Mouse (Mus musculus) midbrain, embryonic 11.5 days (tissue): ENCODE data around the gene Gm45140. TPM values are rescaled to one million over a fixed set of nuclear protein-coding genes. Genes with fewer than 3 reads are reported as not detected.

Experiments used
- ATAC-seq: fragments of 200-750 bp; cut with Nextera tagmentation; 2 replicates; pipeline ENCODE4 v1.8.0; 2017; ENCODE audit warnings: moderate TSS enrichment, moderate library complexity; ENCODE audit not compliant: low FRiP score
- DNase-seq: peaks from one replicate; pipeline ENCODE4 v3.0.0; 2015; ENCODE audit warnings: low spot score; ENCODE audit errors: missing footprints
- H3K27ac ChIP-seq: fragments of 300-500 bp; sonication (generic); 2 replicates; pipeline ENCODE4 v1.5.1; 2014; ENCODE audit warnings: low read depth, low read length
- H3K27me3 ChIP-seq: fragments of 300-500 bp; sonication (generic); 2 replicates; pipeline ENCODE4 v1.6.1; 2014; ENCODE audit warnings: mild to moderate bottlenecking, low read length, moderate library complexity, mixed read lengths; ENCODE audit not compliant: control insufficient read depth, insufficient read depth
- H3K36me3 ChIP-seq: fragments of 300-500 bp; sonication (generic); 2 replicates; pipeline ENCODE4 v1.6.1; 2014; ENCODE audit warnings: mild to moderate bottlenecking, low read length, moderate library complexity, mixed read lengths; ENCODE audit not compliant: control insufficient read depth, insufficient read depth
- H3K4me1 ChIP-seq: fragments of 300-500 bp; sonication (generic); 2 replicates; pipeline ENCODE4 v1.6.1; 2014; ENCODE audit warnings: low read length; ENCODE audit not compliant: control insufficient read depth, insufficient read depth
- H3K4me2 ChIP-seq: fragments of 300-500 bp; sonication (generic); 2 replicates; pipeline ENCODE4 v1.6.1; 2014; ENCODE audit warnings: mild to moderate bottlenecking, moderate library complexity
- H3K4me3 ChIP-seq: fragments of 300-500 bp; sonication (generic); 2 replicates; pipeline ENCODE4 v1.5.1; 2014; ENCODE audit warnings: low read depth, low read length
- H3K9ac ChIP-seq: fragments of 300-500 bp; sonication (generic); 2 replicates; pipeline ENCODE4 v1.6.1; 2014; ENCODE audit warnings: low read length
- H3K9me3 ChIP-seq: fragments of 300-500 bp; sonication (generic); 2 replicates; pipeline ENCODE4 v1.6.1; 2016; ENCODE audit warnings: low read length; ENCODE audit not compliant: control insufficient read depth
- WGBS: fragments of 180-500 bp; shearing (Covaris S2); extraction: QIAGEN DNeasy Blood & Tissue Kit; methylation state at CpG from one replicate; pipeline ENCODE4 v1.1.7; 2014; 5-methylcytosine and 5-hydroxymethylcytosine counted together
- polyA plus RNA-seq: library from polyadenylated mRNA; unstranded; fragments of >200 nt; fragmentation: Nextera tagmentation; extraction: Ambion mirVana; gene quantifications from 2 replicates; pipeline ENCODE4 v1.2.1, GENCODE M21; 2014

The Gm45140 gene
- polyA plus RNA-seq, 1 experiment from 2014 or later = 1.9 TPM

DNA sequence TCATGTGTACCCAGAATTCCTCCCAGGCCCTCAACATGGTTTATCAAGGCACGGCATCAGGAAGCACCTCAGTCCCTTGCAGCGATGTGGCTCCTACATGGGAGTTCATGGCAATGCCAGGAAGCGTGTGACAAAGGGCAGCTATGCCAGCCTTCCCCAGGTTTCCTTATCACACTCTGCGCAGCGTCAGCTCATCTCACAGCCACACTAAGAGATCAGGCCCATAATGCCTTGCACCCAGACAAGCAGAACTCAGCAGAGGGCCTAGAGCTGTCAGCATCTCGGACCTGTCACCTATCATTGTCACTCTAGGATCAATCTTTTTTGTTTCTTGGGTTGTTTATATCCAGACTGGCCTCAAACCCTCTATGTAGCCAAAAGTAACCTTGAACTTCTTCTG, 36.0 kb downstream of the Gm45140 start:
- Histone ChIP-seq H3K27ac (no peak overlapping the region), H3K9ac (no peak overlapping the region), H3K9me3 (no peaks in the 10 kb centered on the region), H3K27me3 (no peaks in the 10 kb centered on the region), H3K4me3 (no peak overlapping the region), H3K4me2 (no peak overlapping the region), H3K36me3 (no peaks in the 10 kb centered on the region), H3K4me1 (peaks cover 4% of the 10 kb centered on the region; the same call in 1 of the 2 replicates)
- WGBS = 92% methylated on average over 6 of the region's 6 CpGs
- ATAC-seq (no peak), DNase-seq (peak; percentile 14)

DNA sequence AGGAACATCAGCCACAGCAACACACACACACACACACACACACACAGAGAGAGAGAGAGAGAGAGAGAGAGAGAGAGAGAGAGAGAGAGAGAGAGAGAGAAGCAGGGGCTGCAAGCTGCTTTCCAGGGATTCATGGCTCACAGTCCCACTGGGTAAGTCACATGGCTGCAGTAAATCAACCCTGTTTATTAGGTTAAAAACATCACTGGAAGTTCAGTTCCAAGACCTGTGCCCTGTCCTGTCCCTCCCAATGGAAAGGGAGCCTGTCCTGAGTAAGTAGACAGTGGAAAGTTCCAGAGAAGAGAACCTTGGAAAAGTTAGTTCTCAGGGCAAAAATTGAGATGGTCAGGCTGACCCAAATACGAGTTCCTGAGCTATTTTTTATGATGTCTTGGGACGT, 38.3 kb downstream of the Gm45140 start:
- no peak overlapping the region for H3K9ac ChIP-seq
- ATAC-seq (no peak), DNase-seq (no peak)
- peaks cover 4% of the 10 kb centered on the region; the same call in 1 of the 2 replicates for H3K4me1 ChIP-seq
- H3K4me3 ChIP-seq = no peak overlapping the region
- H3K27ac ChIP-seq = no peak overlapping the region
- no peak overlapping the region for H3K4me2 ChIP-seq
- H3K9me3 ChIP-seq = no peaks in the 10 kb centered on the region
- 43% methylated on average over 2 of the region's 2 CpGs for WGBS
- H3K27me3 ChIP-seq = no peaks in the 10 kb centered on the region
- H3K36me3 ChIP-seq = no peaks in the 10 kb centered on the region

DNA sequence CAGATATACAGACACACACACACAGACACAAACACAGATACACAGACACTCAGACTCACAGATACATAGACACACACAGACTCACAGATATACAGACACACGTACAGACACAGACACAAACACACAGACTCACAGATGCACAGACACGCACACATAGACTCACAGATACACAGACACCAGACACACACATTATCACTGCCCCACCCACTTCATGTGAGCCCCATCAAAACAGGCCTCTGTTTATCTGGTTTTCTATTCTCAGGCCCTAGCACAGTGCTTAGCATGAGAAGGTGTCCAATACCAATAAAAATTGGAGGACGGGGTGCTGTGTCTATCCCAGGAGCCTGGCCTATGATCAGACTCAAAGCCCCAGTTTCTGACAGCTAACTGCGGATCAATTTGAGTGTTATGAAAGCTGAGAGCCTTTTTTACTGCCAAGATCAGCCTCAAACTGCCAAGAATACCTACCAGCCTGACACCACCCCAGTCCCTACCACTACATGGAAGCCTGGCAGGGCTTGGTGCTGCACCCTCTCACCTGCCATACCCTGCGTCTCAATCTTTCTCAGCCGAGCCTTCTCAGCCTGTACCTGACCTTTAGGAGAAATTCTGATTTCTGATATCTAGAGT, 39.2 kb downstream of the Gm45140 start:
- Histone ChIP-seq H3K4me2 (no peak overlapping the region), H3K4me3 (no peak overlapping the region), H3K36me3 (no peaks in the 10 kb centered on the region), H3K4me1 (peaks cover 4% of the 10 kb centered on the region; the same call in 1 of the 2 replicates), H3K27ac (no peak overlapping the region), H3K27me3 (no peaks in the 10 kb centered on the region), H3K9ac (no peak overlapping the region), H3K9me3 (no peaks in the 10 kb centered on the region)
- ATAC-seq (no peak), DNase-seq (no peak)
- 92% methylated on average over 6 of the region's 6 CpGs for WGBS

DNA sequence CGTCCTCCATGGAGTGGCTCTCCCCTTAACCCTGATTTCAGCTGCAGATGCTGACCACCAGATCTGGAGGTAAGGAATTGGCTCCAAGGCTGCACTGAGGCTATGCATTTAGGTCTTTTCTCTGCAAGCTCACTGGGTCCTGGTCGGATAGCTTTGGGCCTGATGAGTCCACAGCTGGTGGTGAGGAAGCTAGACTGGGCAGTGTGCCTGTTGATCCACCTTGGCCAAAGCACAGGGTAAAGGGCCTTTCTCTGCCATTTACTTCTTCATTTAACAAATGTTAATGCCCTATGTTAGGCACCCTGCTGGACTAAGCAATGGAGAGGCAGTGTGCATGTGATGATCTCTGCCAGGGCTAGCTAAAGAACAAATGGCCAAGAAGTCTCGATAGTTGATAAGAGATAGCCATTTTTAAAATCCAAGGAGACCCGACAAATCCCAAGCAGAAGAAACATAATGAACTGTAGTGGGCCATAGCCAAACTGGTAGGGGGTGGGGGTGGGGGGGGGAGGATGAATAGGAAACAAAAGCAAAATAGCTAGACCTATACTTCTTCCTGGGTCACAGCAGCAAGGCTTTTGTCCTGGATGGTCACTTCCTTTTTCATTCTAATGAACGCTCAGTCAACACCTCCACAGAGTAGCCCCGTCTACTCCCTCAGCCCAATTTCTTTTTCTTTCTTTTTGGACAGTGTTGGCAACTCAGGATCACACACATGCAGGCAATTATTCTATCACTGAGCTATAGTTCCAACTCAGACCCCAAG, 40.0 kb downstream of the Gm45140 start:
- Histone ChIP-seq H3K27me3 (no peaks in the 10 kb centered on the region), H3K9ac (no peak overlapping the region), H3K4me1 (peaks cover 4% of the 10 kb centered on the region; the same call in 1 of the 2 replicates), H3K4me2 (no peak overlapping the region), H3K9me3 (no peaks in the 10 kb centered on the region), H3K4me3 (no peak overlapping the region), H3K27ac (no peak overlapping the region), H3K36me3 (no peaks in the 10 kb centered on the region; the same call in 1 of the 2 replicates)
- ATAC-seq (no peak), DNase-seq (no peak)
- WGBS = 64% methylated on average over 6 of the region's 6 CpGs

DNA sequence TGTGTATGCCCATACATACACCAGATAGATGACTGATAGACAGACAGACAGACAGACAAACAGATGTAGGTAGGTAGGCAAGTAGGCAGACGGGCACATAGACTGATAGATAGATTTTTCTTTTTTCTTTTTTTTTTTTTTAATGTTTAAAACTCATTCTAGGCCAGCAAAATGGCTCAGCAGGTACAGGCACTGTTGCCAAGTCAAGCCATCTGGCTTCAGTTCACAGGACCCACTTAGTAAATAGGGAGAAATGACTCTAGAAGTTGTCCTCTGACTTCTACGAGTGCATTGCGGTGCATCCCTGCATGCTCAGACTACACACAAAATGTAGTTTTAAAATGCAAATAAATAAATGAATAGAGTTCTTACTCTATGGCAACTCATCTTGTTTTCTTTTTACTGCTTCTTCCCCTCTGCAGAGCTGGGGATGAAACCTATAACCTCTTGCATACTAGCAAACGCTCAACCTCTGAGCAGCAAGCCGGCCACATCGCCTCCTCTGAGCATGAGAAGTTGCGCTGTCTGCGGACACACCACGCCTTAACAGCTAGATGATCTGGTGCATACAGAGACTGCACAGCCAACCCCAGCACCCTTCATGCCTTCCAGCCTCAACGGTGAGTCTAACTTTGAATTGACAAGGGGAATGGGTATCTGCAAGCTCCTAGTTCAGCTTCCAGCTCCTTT, 41.6 kb downstream of the Gm45140 start:
- DNase-seq = no peak
- no peak overlapping the region for H3K4me3 ChIP-seq
- 92% methylated on average over 10 of the region's 10 CpGs for WGBS

DNA sequence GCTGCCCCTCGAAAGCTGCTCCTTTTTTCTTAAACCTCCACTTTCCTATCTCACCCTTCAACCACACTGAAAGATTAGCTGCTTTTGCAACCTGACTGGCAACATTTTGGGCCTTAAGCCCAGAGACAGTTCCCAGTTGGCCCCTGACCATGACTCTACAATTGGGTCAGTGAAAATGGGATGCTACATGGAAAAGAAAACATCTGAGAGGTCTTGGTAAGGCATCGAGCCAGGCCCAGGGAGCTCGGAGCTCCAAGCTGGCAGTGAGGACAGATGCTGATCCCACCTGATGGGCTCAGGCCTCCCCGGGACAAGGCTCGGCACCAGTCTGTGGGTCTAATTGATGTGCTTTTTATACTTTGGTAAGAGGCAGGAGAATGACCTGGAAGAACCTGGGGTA, 43.8 kb downstream of the Gm45140 start:
- DNase-seq = no peak
- Histone ChIP-seq H3K27me3 (no peaks in the 10 kb centered on the region), H3K9me3 (no peaks in the 10 kb centered on the region), H3K27ac (no peak overlapping the region), H3K9ac (no peak overlapping the region), H3K4me1 (peaks cover 4% of the 10 kb centered on the region; the same call in 1 of the 2 replicates), H3K4me2 (no peak overlapping the region), H3K4me3 (no peak overlapping the region), H3K36me3 (no peaks in the 10 kb centered on the region; the same call in 1 of the 2 replicates)
- ATAC-seq = no peak
- 88% methylated on average over 5 of the region's 5 CpGs for WGBS

More for the DNA sequence above, 41.6 kb downstream of the Gm45140 start:
- no peaks in the 10 kb centered on the region for H3K27me3 ChIP-seq
- H3K9ac ChIP-seq = no peak overlapping the region
- H3K4me2 ChIP-seq = no peak overlapping the region
- ATAC-seq = no peak
- H3K27ac ChIP-seq = no peak overlapping the region
- no peaks in the 10 kb centered on the region for H3K9me3 ChIP-seq
- H3K36me3 ChIP-seq = no peaks in the 10 kb centered on the region; the same call in 1 of the 2 replicates
- peaks cover 4% of the 10 kb centered on the region; the same call in 1 of the 2 replicates for H3K4me1 ChIP-seq

DNA sequence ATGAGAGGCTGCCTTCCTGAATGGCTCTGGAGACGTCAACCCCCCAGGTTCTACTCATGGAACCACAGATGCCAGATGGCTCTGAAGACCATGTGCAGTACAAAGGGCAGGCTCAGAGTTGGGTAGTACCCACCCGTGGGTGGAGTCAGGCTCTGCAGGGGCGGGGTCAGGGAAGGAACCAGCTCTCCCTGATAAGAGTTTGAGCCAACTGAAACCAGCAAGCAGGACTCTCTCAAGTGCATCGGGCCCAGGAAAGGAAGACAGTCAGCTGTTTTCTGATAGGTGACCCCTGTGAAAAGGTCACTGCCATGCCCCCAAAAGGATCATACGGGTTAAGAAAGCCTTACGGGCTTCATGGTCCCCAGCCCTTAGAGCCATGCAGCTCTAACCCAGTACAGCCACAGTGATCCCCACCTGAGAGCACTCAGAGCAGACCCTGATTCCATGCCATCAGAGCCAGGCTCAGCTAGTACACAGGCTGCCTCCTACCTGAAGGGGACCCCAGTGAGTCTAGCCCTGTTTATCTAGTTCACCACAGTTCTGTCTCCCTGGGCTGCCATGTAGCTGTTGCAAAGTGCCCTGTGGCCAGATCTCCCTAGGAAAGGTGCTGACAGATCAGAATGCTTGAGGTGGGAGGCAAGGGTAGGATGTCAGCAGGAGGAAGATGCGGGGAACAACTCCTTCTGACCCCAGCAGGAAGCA, 44.7 kb downstream of the Gm45140 start:
- no peak overlapping the region for H3K9ac ChIP-seq
- H3K36me3 ChIP-seq = no peaks in the 10 kb centered on the region; the same call in 1 of the 2 replicates
- peaks cover 4% of the 10 kb centered on the region; the same call in 1 of the 2 replicates for H3K4me1 ChIP-seq
- H3K27me3 ChIP-seq = no peaks in the 10 kb centered on the region
- no peak overlapping the region for H3K27ac ChIP-seq
- peak; percentile 69 for DNase-seq
- no peak for ATAC-seq
- no peak overlapping the region for H3K4me3 ChIP-seq
- H3K4me2 ChIP-seq = no peak overlapping the region
- H3K9me3 ChIP-seq = no peaks in the 10 kb centered on the region
- WGBS = 79% methylated on average over 7 of the region's 7 CpGs

DNA sequence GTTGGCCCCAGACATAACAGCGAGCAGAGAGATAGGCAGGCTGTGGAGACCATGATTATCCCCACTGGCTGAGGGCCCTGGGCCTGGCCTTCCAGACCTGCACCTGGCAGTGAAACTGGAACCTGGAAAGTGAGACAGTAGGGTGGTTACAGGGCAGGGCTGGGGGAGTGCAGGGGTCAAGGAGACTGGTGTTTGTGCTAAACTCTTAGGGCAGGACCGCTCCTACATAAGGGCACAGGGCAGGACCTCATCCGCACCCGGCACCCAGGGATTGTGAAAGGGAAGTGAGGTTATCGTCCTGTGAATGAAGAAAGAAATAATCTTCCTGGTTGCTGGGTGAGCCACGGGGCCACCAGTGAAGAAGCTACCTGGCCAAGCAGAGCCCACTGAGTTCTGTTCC, 45.8 kb downstream of the Gm45140 start:
- H3K9me3 ChIP-seq = no peaks in the 10 kb centered on the region
- H3K4me2 ChIP-seq = no peak overlapping the region
- H3K27me3 ChIP-seq = no peaks in the 10 kb centered on the region
- 96% methylated on average over 6 of the region's 6 CpGs for WGBS
- DNase-seq (no peak), ATAC-seq (no peak)
- no peaks in the 10 kb centered on the region for H3K4me1 ChIP-seq
- H3K9ac ChIP-seq = no peak overlapping the region
- H3K27ac ChIP-seq = no peak overlapping the region
- H3K36me3 ChIP-seq = no peaks in the 10 kb centered on the region; the same call in 1 of the 2 replicates
- no peak overlapping the region for H3K4me3 ChIP-seq
